Mouse (Mus musculus) midbrain, embryonic 14.5 days (tissue): Measurements from ENCODE around the gene Nup93. TPM values are rescaled to one million over a fixed set of nuclear protein-coding genes. Genes with fewer than 3 reads are reported as not detected.

Experiments used
- ATAC-seq: fragments of 200-750 bp; cut with Nextera tagmentation; 2 replicates; pipeline ENCODE4 v1.8.0; 2017; ENCODE audit warnings: moderate number of reproducible peaks, moderate library complexity; ENCODE audit not compliant: low FRiP score, low TSS enrichment
- DNase-seq: peaks from one replicate; pipeline ENCODE4 v3.0.0-alpha.2; 2015
- H3K27ac ChIP-seq: fragments of 300-500 bp; sonication (generic); replicated peaks from 2 replicates; pipeline ENCODE4 v1.5.1; 2014; ENCODE audit warnings: mild to moderate bottlenecking, low read depth, low read length, moderate library complexity
- H3K27me3 ChIP-seq: fragments of 300-500 bp; sonication (generic); 2 replicates; pipeline ENCODE4 v1.6.1; 2014; ENCODE audit warnings: low read length, control low read depth, mixed read lengths; ENCODE audit not compliant: control insufficient read depth, insufficient read depth
- H3K36me3 ChIP-seq: fragments of 300-500 bp; sonication (generic); 2 replicates; pipeline ENCODE4 v1.6.1; 2014; ENCODE audit warnings: low read length, control low read depth; ENCODE audit not compliant: control insufficient read depth, insufficient read depth
- H3K4me1 ChIP-seq: fragments of 300-500 bp; sonication (generic); 2 replicates; pipeline ENCODE4 v1.6.1; 2014; ENCODE audit warnings: mild to moderate bottlenecking, antibody characterized with exemption, low read length, control low read depth; ENCODE audit not compliant: control insufficient read depth, insufficient read depth
- H3K4me2 ChIP-seq: fragments of 300-500 bp; sonication (generic); 2 replicates; pipeline ENCODE4 v1.6.1; 2014; ENCODE audit warnings: mild to moderate bottlenecking, low read length, moderate library complexity
- H3K4me3 ChIP-seq: fragments of 300-500 bp; sonication (generic); replicated peaks from 2 replicates; pipeline ENCODE4 v1.5.1; 2014; ENCODE audit warnings: low read depth, low read length
- H3K9ac ChIP-seq: fragments of 300-500 bp; sonication (generic); replicated peaks from 2 replicates; pipeline ENCODE4 v1.6.1; 2014; ENCODE audit warnings: mild to moderate bottlenecking, low read length, moderate library complexity
- H3K9me3 ChIP-seq: fragments of 300-500 bp; sonication (generic); 2 replicates; pipeline ENCODE4 v1.6.1; 2016; ENCODE audit warnings: low read length, control low read depth, mixed read lengths; ENCODE audit not compliant: control insufficient read depth
- WGBS: fragments of 180-500 bp; shearing (Covaris S2); extraction: QIAGEN DNeasy Blood & Tissue Kit; methylation state at CpG from one replicate; pipeline ENCODE4 v1.1.7; 2014; 5-methylcytosine and 5-hydroxymethylcytosine counted together
- polyA plus RNA-seq: library from polyadenylated mRNA; unstranded; fragments of >200 nt; fragmentation: Nextera tagmentation; extraction: Ambion mirVana; gene quantifications from 2 replicates; pipeline ENCODE4 v1.2.1, GENCODE M21; 2014

The Nup93 gene
- polyA plus RNA-seq, 1 experiment from 2014 or later, result 75.4 TPM

GRCm38 (mm10) chr8:94271102-94271501 is 56.7 kb downstream of the Nup93 start:
- Histone ChIP-seq H3K27me3 (no peaks in the 10 kb centered on the region), H3K4me1 (peaks cover 31% of the 10 kb centered on the region), H3K36me3 (no peaks in the 10 kb centered on the region), H3K27ac (no peak overlapping the region), H3K9me3 (no peaks in the 10 kb centered on the region), H3K4me2 (no peak overlapping the region), H3K4me3 (no peak overlapping the region), H3K9ac (no peak overlapping the region)
- 94% methylated on average over 7 of the region's 7 CpGs for WGBS
- no peak for DNase-seq
- no peak for ATAC-seq

GRCm38 (mm10) chr8:94272612-94273011 is 58.2 kb downstream of the Nup93 start:
- ATAC-seq (no peak), DNase-seq (no peak)
- Histone ChIP-seq H3K4me1 (peaks cover 22% of the 10 kb centered on the region), H3K27ac (no peak overlapping the region), H3K9ac (no peak overlapping the region), H3K36me3 (no peaks in the 10 kb centered on the region), H3K4me3 (no peak overlapping the region), H3K9me3 (no peaks in the 10 kb centered on the region), H3K27me3 (no peaks in the 10 kb centered on the region), H3K4me2 (no peak overlapping the region)
- 72% methylated on average over 3 of the region's 3 CpGs for WGBS

- 86% methylated on average over 5 of the region's 5 CpGs for WGBS
These were observed 59.0 kb downstream of the Nup93 start for GRCm38 (mm10) chr8:94273289-94273850.

DNA sequence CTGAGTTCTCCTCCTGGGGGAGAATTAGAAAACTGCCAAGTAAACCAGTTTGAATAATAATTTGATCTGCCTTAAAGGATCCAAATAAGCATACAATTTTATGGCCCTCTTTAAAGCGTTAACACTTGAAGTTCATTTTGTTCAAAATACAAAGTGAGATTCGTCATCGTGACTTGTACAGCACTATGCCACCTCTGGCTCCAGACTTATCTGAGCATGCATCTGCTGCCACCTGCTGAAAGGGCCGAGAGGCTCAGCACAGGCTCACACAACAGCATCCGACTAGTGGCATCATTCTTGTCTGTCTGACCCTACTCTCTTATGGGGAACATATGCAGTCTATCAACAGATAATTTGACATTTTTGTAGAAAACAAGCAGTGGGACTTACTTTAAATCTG is 59.7 kb downstream of the Nup93 start:
- H3K27me3 ChIP-seq, result no peaks in the 10 kb centered on the region
- H3K9me3 ChIP-seq, result no peaks in the 10 kb centered on the region
- no peak overlapping the region for H3K4me2 ChIP-seq
- no peaks in the 10 kb centered on the region for H3K36me3 ChIP-seq
- DNase-seq (no peak), ATAC-seq (no peak)
- H3K27ac ChIP-seq, result no peak overlapping the region
- no peak overlapping the region for H3K4me3 ChIP-seq
- WGBS, result 72% methylated on average over 5 of the region's 5 CpGs
- H3K4me1 ChIP-seq, result peaks cover 16% of the 10 kb centered on the region
- no peak overlapping the region for H3K9ac ChIP-seq

More at GRCm38 (mm10) chr8:94273289-94273850, 59.0 kb downstream of the Nup93 start:
- Histone ChIP-seq H3K9ac (no peak overlapping the region), H3K36me3 (no peaks in the 10 kb centered on the region), H3K4me2 (no peak overlapping the region), H3K9me3 (no peaks in the 10 kb centered on the region), H3K27ac (no peak overlapping the region), H3K27me3 (no peaks in the 10 kb centered on the region), H3K4me3 (no peak overlapping the region), H3K4me1 (peaks cover 19% of the 10 kb centered on the region)
- ATAC-seq, result no peak
- no peak for DNase-seq

GRCm38 (mm10) chr8:94278295-94278694 is 63.9 kb downstream of the Nup93 start:
- Histone ChIP-seq H3K9ac (no peak overlapping the region), H3K36me3 (no peaks in the 10 kb centered on the region), H3K27ac (no peak overlapping the region), H3K4me1 (no peaks in the 10 kb centered on the region), H3K4me2 (no peak overlapping the region), H3K9me3 (no peaks in the 10 kb centered on the region), H3K27me3 (no peaks in the 10 kb centered on the region), H3K4me3 (no peak overlapping the region)
- WGBS, result 93% methylated on average over 6 of the region's 6 CpGs
- DNase-seq (no peak), ATAC-seq (no peak)

DNA sequence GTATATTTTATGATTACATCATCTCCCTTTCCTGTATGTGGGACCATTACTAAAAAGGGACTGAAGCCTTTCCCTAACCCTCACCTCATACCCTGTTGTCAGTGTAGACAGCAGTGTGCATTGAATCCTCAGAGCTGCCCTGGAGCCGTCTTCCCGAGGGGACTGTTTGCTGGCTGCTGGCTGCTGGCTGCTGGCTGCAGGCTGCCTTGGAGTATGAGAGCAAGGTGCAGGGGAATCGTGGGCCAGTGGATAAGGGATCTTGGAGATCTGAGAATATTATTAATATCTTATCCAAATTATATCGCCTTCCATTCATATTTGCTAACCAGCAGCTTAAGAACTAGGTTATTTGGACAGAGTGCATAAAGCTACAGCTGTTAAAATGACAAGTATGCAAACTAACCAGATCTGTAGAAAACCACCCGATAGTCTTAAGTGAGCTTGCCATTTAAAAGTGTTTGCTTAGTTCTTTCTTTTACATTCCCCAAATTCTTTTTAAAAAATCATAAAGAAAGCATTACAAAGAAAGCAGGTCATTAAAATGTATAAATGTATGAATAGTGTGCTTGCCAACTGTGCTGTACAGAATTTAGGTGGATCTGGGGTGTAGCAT is 65.7 kb downstream of the Nup93 start:
- 79% methylated on average over 5 of the region's 5 CpGs for WGBS

DNA sequence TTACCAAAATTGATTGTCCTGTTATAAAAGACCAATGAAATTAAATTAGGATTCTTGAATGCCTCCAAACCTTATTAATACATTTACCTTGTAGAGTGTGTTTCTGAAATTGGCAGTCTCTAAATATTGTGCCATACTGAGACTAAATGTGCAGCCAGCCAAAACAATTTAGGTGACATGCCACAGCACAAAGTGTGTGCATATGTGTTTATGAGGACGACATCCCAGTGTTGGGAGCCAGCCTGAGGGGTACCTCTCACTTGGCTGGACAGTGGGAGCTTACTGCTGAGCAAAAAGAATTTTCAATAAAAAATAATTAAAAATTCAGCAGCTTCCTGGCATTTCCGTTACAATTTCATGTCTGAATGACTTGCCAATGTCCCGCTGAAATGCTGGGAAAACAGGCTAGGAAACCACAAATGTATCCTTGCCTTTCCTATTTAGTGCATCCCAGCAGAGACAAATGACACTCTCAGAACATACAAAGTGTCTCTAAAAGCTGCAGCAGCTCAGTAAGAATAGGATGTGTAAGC is 68.2 kb downstream of the Nup93 start:
- DNase-seq (no peak), ATAC-seq (no peak)
- 83% methylated on average over 3 of the region's 3 CpGs for WGBS
- H3K27me3 ChIP-seq, result no peaks in the 10 kb centered on the region
- H3K9me3 ChIP-seq, result no peaks in the 10 kb centered on the region
- H3K4me1 ChIP-seq, result no peaks in the 10 kb centered on the region
- H3K4me2 ChIP-seq, result no peak overlapping the region
- no peak overlapping the region for H3K27ac ChIP-seq
- H3K4me3 ChIP-seq, result no peak overlapping the region
- no peak overlapping the region for H3K9ac ChIP-seq
- H3K36me3 ChIP-seq, result 0 out of 2 replicates have a peak, but pooled peaks cover 4% of the 10 kb centered on the region

More for the DNA sequence above, 65.7 kb downstream of the Nup93 start:
- Histone ChIP-seq H3K4me1 (no peaks in the 10 kb centered on the region), H3K27ac (no peak overlapping the region), H3K27me3 (no peaks in the 10 kb centered on the region), H3K36me3 (0 out of 2 replicates have a peak, but pooled peaks cover 4% of the 10 kb centered on the region), H3K9me3 (no peaks in the 10 kb centered on the region), H3K4me3 (no peak overlapping the region), H3K4me2 (no peak overlapping the region), H3K9ac (no peak overlapping the region)
- DNase-seq, result no peak
- no peak for ATAC-seq

DNA sequence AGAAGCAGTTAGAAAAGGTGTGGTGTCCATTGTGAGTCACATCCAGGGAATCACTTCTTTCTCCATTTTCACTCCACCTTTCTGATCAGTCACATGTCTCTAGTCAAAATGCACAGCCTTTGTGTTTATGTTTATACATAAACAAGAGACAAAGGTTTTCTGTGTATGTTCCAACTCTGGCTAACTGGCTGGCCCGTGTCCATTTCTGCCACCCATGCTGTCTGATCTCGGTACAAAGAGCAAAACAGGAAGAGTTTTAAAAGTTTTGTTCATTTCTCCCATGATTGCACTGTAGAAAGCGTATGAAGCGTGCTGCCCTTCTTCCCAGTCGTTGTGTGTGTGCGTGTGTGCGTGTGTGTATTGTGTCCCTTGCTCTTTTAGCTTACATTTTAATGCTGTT is 69.8 kb downstream of the Nup93 start:
- Histone ChIP-seq H3K36me3 (0 out of 2 replicates have a peak, but pooled peaks cover 4% of the 10 kb centered on the region), H3K27ac (no peak overlapping the region), H3K4me1 (no peaks in the 10 kb centered on the region), H3K9ac (no peak overlapping the region), H3K9me3 (no peaks in the 10 kb centered on the region), H3K4me2 (no peak overlapping the region), H3K27me3 (no peaks in the 10 kb centered on the region), H3K4me3 (no peak overlapping the region)
- no peak for ATAC-seq
- no peak for DNase-seq
- 93% methylated on average over 7 of the region's 7 CpGs for WGBS

GRCm38 (mm10) chr8:94290606-94291005 is 76.2 kb downstream of the Nup93 start:
- Histone ChIP-seq H3K4me3 (no peak overlapping the region), H3K4me1 (no peaks in the 10 kb centered on the region), H3K27me3 (no peaks in the 10 kb centered on the region), H3K36me3 (peaks cover 21% of the 10 kb centered on the region; the same call in 1 of the 2 replicates), H3K4me2 (no peak overlapping the region), H3K27ac (no peak overlapping the region), H3K9me3 (no peaks in the 10 kb centered on the region), H3K9ac (no peak overlapping the region)
- ATAC-seq (no peak), DNase-seq (no peak)
- 94% methylated on average over 5 of the region's 5 CpGs for WGBS
